20 mouse cellular contexts compared by ENCODE assay signal in genomic region chr16:10754521-10755296, GRCm38 (mm10). TPM values are rescaled to one million over a fixed set of nuclear protein-coding genes. Genes with fewer than 3 reads are reported as not detected.
DNase-seq lines count a peak whose midpoint lies in the region; ATAC-seq and TF ChIP-seq lines count a peak whose summit lies in the region.
"Had no signal": no experiment of that assay in that cellular context is flagged by ENCODE, and none has a peak within 500 bp of the region (broad histone marks: within the 10 kb centered on the region; RNA-seq: fewer than 3 reads in every experiment).

No protein-coding gene starts in this region.

- TF ChIP-seq EP300 in lung, postnatal 0 days (IDR thresholded peaks at IDR 0.05): no peak

- H3ac ChIP-seq in C2C12 (ENCODE audit: control insufficient read depth, insufficient read length, low read depth): no peak overlapping the region

- H3K4me2 ChIP-seq in lung, postnatal 0 days (replicated peaks; ENCODE audit: low read depth, low read length): no peak overlapping the region
- H3K4me2 ChIP-seq in forebrain, embryonic 14.5 days (ENCODE audit: low read length): no peak overlapping the region
- H3K4me2 ChIP-seq: embryonic facial prominence, embryonic 12.5 days; forebrain, embryonic 15.5 days; heart, embryonic 15.5 days; hindbrain, embryonic 14.5 days; liver, embryonic 13.5 days; neural tube, embryonic 15.5 days had no signal

- no peaks in the 10 kb centered on the region for H3K79me2 ChIP-seq in C2C12 (ENCODE audit: control insufficient read depth, insufficient read depth)

- H3K9ac ChIP-seq in lung, postnatal 0 days (replicated peaks; ENCODE audit: low read depth): no peak overlapping the region
- H3K9ac ChIP-seq in forebrain, embryonic 14.5 days (ENCODE audit: low read length): no peak overlapping the region
- H3K9ac ChIP-seq: embryonic facial prominence, embryonic 12.5 days; forebrain, embryonic 15.5 days; heart, embryonic 15.5 days; hindbrain, embryonic 14.5 days; liver, embryonic 13.5 days; neural tube, embryonic 15.5 days had no signal

- H3K36me3 ChIP-seq in lung, postnatal 0 days (ENCODE audit: insufficient read depth, low read length): no peaks in the 10 kb centered on the region
- no peaks in the 10 kb centered on the region for H3K36me3 ChIP-seq in C2C12 (ENCODE audit: control insufficient read depth, insufficient read depth)
- no peaks in the 10 kb centered on the region for H3K36me3 ChIP-seq in forebrain, embryonic 14.5 days (ENCODE audit: control insufficient read depth, insufficient read depth, low read length)
- H3K36me3 ChIP-seq: embryonic facial prominence, embryonic 12.5 days; forebrain, embryonic 15.5 days; heart, embryonic 15.5 days; liver, embryonic 13.5 days; neural tube, embryonic 15.5 days had no signal

- no peak overlapping the region for H3K27ac ChIP-seq in lung, postnatal 0 days (ENCODE audit: low read length)
- H3K27ac ChIP-seq in forebrain, embryonic 14.5 days (ENCODE audit: low read depth, low read length): no peak overlapping the region
- H3K27ac ChIP-seq: embryonic facial prominence, embryonic 12.5 days; forebrain, embryonic 15.5 days; heart, embryonic 15.5 days; hindbrain, embryonic 14.5 days; liver, embryonic 13.5 days; neural tube, embryonic 15.5 days had no signal

- no peak overlapping the region for H3K4me3 ChIP-seq in lung, postnatal 0 days (ENCODE audit: low read depth, low read length)
- H3K4me3 ChIP-seq in C2C12 (ENCODE audit: insufficient read depth, poor library complexity, severe bottlenecking): no peak overlapping the region
- H3K4me3 ChIP-seq in forebrain, embryonic 14.5 days (ENCODE audit: low read depth, low read length): no peak overlapping the region
- H3K4me3 ChIP-seq: embryonic facial prominence, embryonic 12.5 days; forebrain, embryonic 15.5 days; heart, embryonic 15.5 days; liver, embryonic 13.5 days; neural tube, embryonic 15.5 days had no signal

- 83% methylated on average over 3 of the region's 3 CpGs for WGBS in lung, postnatal 0 days
- 90% methylated on average over 3 of the region's 3 CpGs for WGBS in forebrain, embryonic 14.5 days

- no peak for TF ChIP-seq CTCF in lung, postnatal 0 days (IDR thresholded peaks at IDR 0.05)
- no peak for TF ChIP-seq CTCF in C2C12 (IDR thresholded peaks at IDR 0.05; ENCODE audit: control insufficient read depth, insufficient read depth, insufficient read length)

- H3K27me3 ChIP-seq in lung, postnatal 0 days (replicated peaks; ENCODE audit: insufficient read depth, low read length): no peaks in the 10 kb centered on the region
- H3K27me3 ChIP-seq in C2C12 (ENCODE audit: control insufficient read depth, insufficient read depth, insufficient read length): no peaks in the 10 kb centered on the region
- no peaks in the 10 kb centered on the region for H3K27me3 ChIP-seq in forebrain, embryonic 14.5 days (replicated peaks; ENCODE audit: control insufficient read depth, insufficient read depth, low read length)
- H3K27me3 ChIP-seq: embryonic facial prominence, embryonic 12.5 days; forebrain, embryonic 15.5 days; heart, embryonic 15.5 days; neural tube, embryonic 15.5 days had no signal

- H3K9me3 ChIP-seq in lung, postnatal 0 days (ENCODE audit: low read length): no peaks in the 10 kb centered on the region
- no peaks in the 10 kb centered on the region for H3K9me3 ChIP-seq in forebrain, embryonic 14.5 days (replicated peaks; ENCODE audit: control insufficient read depth, low read length)
- H3K9me3 ChIP-seq: embryonic facial prominence, embryonic 12.5 days; forebrain, embryonic 15.5 days; heart, embryonic 15.5 days; liver, embryonic 13.5 days; neural tube, embryonic 15.5 days had no signal

- no peaks in the 10 kb centered on the region for H3K4me1 ChIP-seq in lung, postnatal 0 days (ENCODE audit: insufficient read depth, low read depth, low read length)
- H3K4me1 ChIP-seq in forebrain, embryonic 14.5 days (ENCODE audit: control insufficient read depth, insufficient read depth, low read length): no peaks in the 10 kb centered on the region
- H3K4me1 ChIP-seq: embryonic facial prominence, embryonic 12.5 days; liver, embryonic 13.5 days had no signal

- H3K79me3 ChIP-seq in C2C12 (ENCODE audit: low read depth): no peaks in the 10 kb centered on the region

- DNase-seq in lung, postnatal 0 days (ENCODE audit: low spot score): no peak
- no peak for DNase-seq in lung, postnatal 14 days
- peak; percentile 94 for DNase-seq in adrenal gland, adult (ENCODE audit: inconsistent age in 2 of 2, low spot score in 1 of 2)
- DNase-seq in forebrain, embryonic 14.5 days (ENCODE audit: low spot score): no peak
- DNase-seq in right cerebral cortex, postnatal 36 days (ENCODE audit: low spot score in 2 of 2): no peak
- DNase-seq: cerebellum, postnatal 10 days; gastrocnemius, postnatal 14 days; kidney, adult 9 months; liver, embryonic 13.5 days; lung, postnatal 36 days had no signal

- peak; percentile 37 for ATAC-seq in lung, postnatal 0 days
- ATAC-seq in granulocyte monocyte progenitor cell, adult 5-6 weeks (replicated peaks; ENCODE audit: poor library complexity, severe bottlenecking): peak; percentile 26; the same call in 1 of the 2 replicates
- ATAC-seq in forebrain, embryonic 14.5 days: no peak
- ATAC-seq: forebrain, embryonic 15.5 days had no signal

TF ChIP-seq in C2C12, 6 proteins besides CTCF, POLR2A, EP300 and RAD21:
- TF ChIP-seq MAX (IDR thresholded peaks at IDR 0.05) (peak; percentile 93), MYOG (IDR thresholded peaks at IDR 0.05; ENCODE audit: control insufficient read depth, extremely low read depth, insufficient read length) (no peak), FOSL1 (IDR thresholded peaks at IDR 0.05; ENCODE audit: insufficient read depth, low read length, poor library complexity, severe bottlenecking) (peak; percentile 99), USF1 (IDR thresholded peaks at IDR 0.05; ENCODE audit: low read depth) (peak; percentile 90), MYOD1 (IDR thresholded peaks at IDR 0.05; ENCODE audit: control insufficient read depth, insufficient read length, low read depth) (peak; percentile 81), CEBPB (IDR thresholded peaks at IDR 0.05; ENCODE audit: low read depth) (no peak)

RNA-seq across cellular contexts. Expression of gene Socs1, which starts 30.6 kb away (rescaled TPM):
- 9.0 and 13.4 TPM in 2 replicates for polyA plus RNA-seq in lung, postnatal 0 days (2015; fragmentation: Nextera tagmentation; extraction: Ambion mirVana)
- 4.6 TPM for polyA plus RNA-seq in C2C12 (2012; fragmentation: generic; extraction: Trizol)
- 0.41 TPM in 1 of 2 replicates, not detected in the other for total RNA-seq in granulocyte monocyte progenitor cell, adult 5-6 weeks (2014; fragmentation: Nextera tagmentation)
- total RNA-seq in granulocyte monocyte progenitor cell, adult 5-6 weeks (2017): 1.2 TPM in 2 replicates
- polyA plus RNA-seq in forebrain, embryonic 14.5 days (2014; fragmentation: Nextera tagmentation; extraction: Ambion mirVana): 1.1 and 1.6 TPM in 2 replicates

RNA-seq across cellular contexts. Expression of gene Tnp2, which starts 33.8 kb away (rescaled TPM):
- polyA plus RNA-seq in lung, postnatal 0 days (2015; fragmentation: Nextera tagmentation; extraction: Ambion mirVana): not detected in 2 replicates
- not detected for polyA plus RNA-seq in C2C12 (2012; fragmentation: generic; extraction: Trizol)
- total RNA-seq in granulocyte monocyte progenitor cell, adult 5-6 weeks (2014; fragmentation: Nextera tagmentation): not detected in 2 replicates
- total RNA-seq in granulocyte monocyte progenitor cell, adult 5-6 weeks (2017): not detected in 2 replicates
- not detected in 2 replicates for polyA plus RNA-seq in forebrain, embryonic 14.5 days (2014; fragmentation: Nextera tagmentation; extraction: Ambion mirVana)
- total RNA-seq: gastrocnemius, postnatal 14 days; layer of hippocampus, adult 18-20 months; left cerebral cortex, adult 8-10 months had no signal
- polyA plus RNA-seq: embryonic facial prominence, embryonic 12.5 days; forebrain, embryonic 15.5 days; heart, embryonic 15.5 days; hindbrain, embryonic 14.5 days; liver, embryonic 13.5 days; neural tube, embryonic 15.5 days; stomach, embryonic 16.5 days had no signal

RNA-seq across cellular contexts. Expression of gene Prm3, which starts 36.0 kb away (rescaled TPM):
- not detected in 2 replicates for polyA plus RNA-seq in lung, postnatal 0 days (2015; fragmentation: Nextera tagmentation; extraction: Ambion mirVana)
- not detected for polyA plus RNA-seq in C2C12 (2012; fragmentation: generic; extraction: Trizol)
- total RNA-seq in granulocyte monocyte progenitor cell, adult 5-6 weeks (2014; fragmentation: Nextera tagmentation): not detected in 2 replicates
- not detected in 2 replicates for total RNA-seq in granulocyte monocyte progenitor cell, adult 5-6 weeks (2017)
- not detected in 2 replicates for polyA plus RNA-seq in forebrain, embryonic 14.5 days (2014; fragmentation: Nextera tagmentation; extraction: Ambion mirVana)
- total RNA-seq: gastrocnemius, postnatal 14 days; layer of hippocampus, adult 18-20 months; left cerebral cortex, adult 8-10 months had no signal
- polyA plus RNA-seq: embryonic facial prominence, embryonic 12.5 days; forebrain, embryonic 15.5 days; heart, embryonic 15.5 days; hindbrain, embryonic 14.5 days; liver, embryonic 13.5 days; neural tube, embryonic 15.5 days; stomach, embryonic 16.5 days had no signal

RNA-seq across cellular contexts. Expression of gene Prm2, which starts 41.2 kb away (rescaled TPM):
- polyA plus RNA-seq in lung, postnatal 0 days (2015; fragmentation: Nextera tagmentation; extraction: Ambion mirVana): not detected in 2 replicates
- polyA plus RNA-seq in C2C12 (2012; fragmentation: generic; extraction: Trizol): not detected
- not detected in 2 replicates for total RNA-seq in granulocyte monocyte progenitor cell, adult 5-6 weeks (2014; fragmentation: Nextera tagmentation)
- not detected in 2 replicates for total RNA-seq in granulocyte monocyte progenitor cell, adult 5-6 weeks (2017)
- not detected in 2 replicates for polyA plus RNA-seq in forebrain, embryonic 14.5 days (2014; fragmentation: Nextera tagmentation; extraction: Ambion mirVana)
- total RNA-seq: gastrocnemius, postnatal 14 days; layer of hippocampus, adult 18-20 months; left cerebral cortex, adult 8-10 months had no signal
- polyA plus RNA-seq: embryonic facial prominence, embryonic 12.5 days; forebrain, embryonic 15.5 days; heart, embryonic 15.5 days; hindbrain, embryonic 14.5 days; liver, embryonic 13.5 days; neural tube, embryonic 15.5 days; stomach, embryonic 16.5 days had no signal

RNA-seq across cellular contexts. Expression of gene Prm1, which starts 50.9 kb away (rescaled TPM):
- not detected in 2 replicates for polyA plus RNA-seq in lung, postnatal 0 days (2015; fragmentation: Nextera tagmentation; extraction: Ambion mirVana)
- polyA plus RNA-seq in C2C12 (2012; fragmentation: generic; extraction: Trizol): not detected
- not detected in 2 replicates for total RNA-seq in granulocyte monocyte progenitor cell, adult 5-6 weeks (2014; fragmentation: Nextera tagmentation)
- total RNA-seq in granulocyte monocyte progenitor cell, adult 5-6 weeks (2017): not detected in 2 replicates
- polyA plus RNA-seq in forebrain, embryonic 14.5 days (2014; fragmentation: Nextera tagmentation; extraction: Ambion mirVana): not detected in 2 replicates
- total RNA-seq: gastrocnemius, postnatal 14 days; layer of hippocampus, adult 18-20 months; left cerebral cortex, adult 8-10 months had no signal
- polyA plus RNA-seq: embryonic facial prominence, embryonic 12.5 days; forebrain, embryonic 15.5 days; liver, embryonic 13.5 days; stomach, embryonic 16.5 days had no signal

Comparison
In these comparisons a context has a peak if more than half of its experiments do, and no peak if none do; other contexts are left out.
1. DNase-seq: peak in adrenal gland, adult (2 of 2); none in lung, postnatal 0 days (single experiment), lung, postnatal 14 days (single experiment), forebrain, embryonic 14.5 days (single experiment) and right cerebral cortex, postnatal 36 days (0 of 2).